Mouse (Mus musculus): ENCODE results near the gene Ikzf3.

DNA sequence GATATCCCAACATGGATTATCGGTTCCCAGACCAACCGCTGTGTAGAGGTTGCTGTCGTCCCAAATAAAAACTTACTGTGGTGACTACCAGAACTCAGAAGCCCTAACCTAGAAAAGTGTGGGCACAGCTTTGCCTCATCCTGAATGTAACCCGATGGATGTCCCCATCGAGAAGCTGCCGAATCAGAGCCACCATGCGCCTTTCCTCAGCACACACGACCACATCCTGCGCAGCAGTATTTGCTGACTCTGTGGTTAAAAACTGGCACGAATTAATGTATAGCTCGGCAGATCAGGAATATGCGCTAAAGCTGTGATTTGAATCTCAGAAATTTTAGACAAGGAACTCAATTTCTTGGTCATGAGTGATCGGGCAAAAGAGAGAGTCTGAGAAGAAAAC lies 33.0 kb downstream of the Ikzf3 start:
- TF ChIP-seq EP300 (IDR thresholded peaks at IDR 0.05; ENCODE audit: low read depth) (no peak), CTCF (IDR thresholded peaks at IDR 0.05; ENCODE audit: low read depth) (no peak)
